Mouse (Mus musculus) spleen, postnatal 10 days (tissue): ENCODE data around the gene Espnl.
A peak's percentile ranks its signal among the peaks of the same experiment; 100 is the strongest.

Source experiments
- DNase-seq, 2 experiments: peaks; one replicate each; pipeline ENCODE4 v3.0.0; 2021 to 2022; ENCODE audit warnings: low spot score in 2 of 2

Espnl gene

GRCm38 (mm10) chr1:91380453-91381090 lies 58.7 kb downstream of the Espnl start:
- DNase-seq: peak; percentile 74 to 90

GRCm38 (mm10) chr1:91381091-91381471 lies 59.2 kb downstream of the Espnl start:
- DNase-seq: no peak

- DNase-seq: no peak
Measured at GRCm38 (mm10) chr1:91390369-91390768, 68.5 kb downstream of the Espnl start.

- peak in 1 of 2 experiments; percentile 35 for DNase-seq
Measured at GRCm38 (mm10) chr1:91397927-91398259, 76.0 kb downstream of the Espnl start.
